Comparison of ENCODE assay signal across 8 mouse cellular contexts in the genomic region with DNA sequence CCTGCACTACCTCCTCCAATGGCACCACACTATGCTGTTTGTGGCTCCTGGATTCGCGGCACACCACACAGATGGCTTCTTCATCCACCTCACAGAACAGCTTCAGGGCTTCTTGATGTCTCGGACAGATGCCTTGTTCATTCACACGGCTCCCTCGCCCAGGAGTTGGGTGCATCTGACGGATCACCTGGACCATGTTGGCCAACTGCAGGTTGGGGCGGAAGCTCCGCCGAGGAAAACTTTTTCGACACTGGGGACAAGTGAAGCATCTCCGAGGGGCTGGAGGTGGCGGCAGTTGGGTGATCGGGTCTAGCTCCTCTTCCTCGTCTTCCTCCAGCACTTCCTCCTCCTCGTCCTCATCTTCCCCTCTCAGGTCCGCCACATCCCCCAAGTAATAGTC. TPM values are rescaled to one million over a fixed set of nuclear protein-coding genes. Genes with fewer than 3 reads are reported as not detected.
DNase-seq lines count a peak whose midpoint lies in the region; ATAC-seq lines count a peak whose summit lies in the region.

No protein-coding gene starts in this region.

- ATAC-seq in kidney, embryonic 15.5 days (replicated peaks; ENCODE audit: low FRiP score): no peak
- ATAC-seq in midbrain, embryonic 13.5 days: no peak

- WGBS in kidney, embryonic 15.5 days: 68% methylated on average over 16 of the region's 16 CpGs
- 81% methylated on average over 16 of the region's 16 CpGs for WGBS in hindbrain, embryonic 10.5 days
- 76% methylated on average over 16 of the region's 16 CpGs for WGBS in midbrain, embryonic 13.5 days

- H3K9ac ChIP-seq in kidney, embryonic 15.5 days: peak overlapping the region; percentile 76
- H3K9ac ChIP-seq in midbrain, embryonic 13.5 days (replicated peaks): peak overlapping the region; percentile 83

- H3K9me3 ChIP-seq in kidney, embryonic 15.5 days (replicated peaks): no peaks in the 10 kb centered on the region
- no peaks in the 10 kb centered on the region for H3K9me3 ChIP-seq in hindbrain, embryonic 10.5 days
- no peaks in the 10 kb centered on the region for H3K9me3 ChIP-seq in midbrain, embryonic 13.5 days

- no peak for DNase-seq in kidney, adult 11 months
- no peak for DNase-seq in hindbrain, embryonic 10.5 days (ENCODE audit: low spot score)
- no peak for DNase-seq in right cerebral cortex, postnatal 14 days
- no peak for DNase-seq in left cerebral cortex, adult 18-20 months (ENCODE audit: low spot score in 2 of 2)
- DNase-seq in left cerebral cortex, postnatal 36 days (ENCODE audit: low spot score in 2 of 2): no peak

- peak overlapping the region; percentile 83 for H3K4me2 ChIP-seq in kidney, embryonic 15.5 days
- peak overlapping the region; percentile 86 for H3K4me2 ChIP-seq in midbrain, embryonic 13.5 days (replicated peaks)

- peak overlapping the region; percentile 76 for H3K4me3 ChIP-seq in kidney, embryonic 15.5 days (replicated peaks)
- H3K4me3 ChIP-seq in brown adipose tissue, adult 24 weeks (ENCODE audit: insufficient read depth, low read depth, low read length): peak overlapping the region; percentile 73
- peak overlapping the region; percentile 88 for H3K4me3 ChIP-seq in hindbrain, embryonic 10.5 days
- H3K4me3 ChIP-seq in midbrain, embryonic 13.5 days (replicated peaks): peak overlapping the region; percentile 74

- no peak overlapping the region for H3K27ac ChIP-seq in kidney, embryonic 15.5 days
- peak overlapping the region; percentile 64; the same call in 1 of the 2 replicates for H3K27ac ChIP-seq in brown adipose tissue, adult 24 weeks (replicated peaks; ENCODE audit: low read depth, low read length)
- peak overlapping the region; percentile 95 for H3K27ac ChIP-seq in hindbrain, embryonic 10.5 days
- no peak overlapping the region for H3K27ac ChIP-seq in midbrain, embryonic 13.5 days

- peaks cover 40% of the 10 kb centered on the region for H3K36me3 ChIP-seq in kidney, embryonic 15.5 days
- peaks cover 47% of the 10 kb centered on the region for H3K36me3 ChIP-seq in hindbrain, embryonic 10.5 days
- peaks cover 30% of the 10 kb centered on the region for H3K36me3 ChIP-seq in midbrain, embryonic 13.5 days

- H3K4me1 ChIP-seq in kidney, embryonic 15.5 days: peaks cover 28% of the 10 kb centered on the region
- peaks cover 7% of the 10 kb centered on the region for H3K4me1 ChIP-seq in brown adipose tissue, adult 24 weeks (ENCODE audit: control insufficient read depth, insufficient read depth, insufficient read length, low read length)
- H3K4me1 ChIP-seq in hindbrain, embryonic 10.5 days (replicated peaks): peaks cover 18% of the 10 kb centered on the region
- H3K4me1 ChIP-seq in midbrain, embryonic 13.5 days (replicated peaks): peaks cover 30% of the 10 kb centered on the region

- intact Hi-C loops in left cerebral cortex, postnatal 36 days (cut with DNase I): loop anchor here (2.0 to 5.0 kb wide), 2 partner anchors 15 to 386 kb away; a partner anchor contains a TSS

- no peaks in the 10 kb centered on the region for H3K27me3 ChIP-seq in kidney, embryonic 15.5 days
- no peaks in the 10 kb centered on the region for H3K27me3 ChIP-seq in hindbrain, embryonic 10.5 days (ENCODE audit: insufficient read depth, poor library complexity, severe bottlenecking)
- H3K27me3 ChIP-seq in midbrain, embryonic 13.5 days: no peaks in the 10 kb centered on the region

RNA-seq across cellular contexts. Expression of a gene that starts 1.3 kb away (rescaled TPM):
- polyA plus RNA-seq in kidney, embryonic 15.5 days (2015; fragmentation: Nextera tagmentation; extraction: Ambion mirVana): 6.6 and 7.0 TPM in 2 replicates
- 14.0 and 15.5 TPM in 2 replicates for polyA plus RNA-seq in brown adipose tissue, adult 24 weeks (2012; ENCODE audit: insufficient read depth, insufficient read length, missing spikeins)
- 4.5 and 5.1 TPM in 2 replicates for polyA plus RNA-seq in hindbrain, embryonic 10.5 days (2016; fragmentation: Nextera tagmentation; extraction: Ambion mirVana)
- polyA plus RNA-seq in midbrain, embryonic 13.5 days (2015; fragmentation: Nextera tagmentation; extraction: Ambion mirVana): 6.9 and 7.0 TPM in 2 replicates
- total RNA-seq in left cerebral cortex, adult 18-20 months (2021): 10 to 100 TPM; 57.1 to 60.2 TPM
- 10 to 100 TPM; 61.2 to 62.1 TPM for total RNA-seq in left cerebral cortex, postnatal 36 days (2021)

RNA-seq across cellular contexts. Expression of a gene that starts 10.1 kb away (rescaled TPM):
- 3.7 and 4.0 TPM in 2 replicates for polyA plus RNA-seq in kidney, embryonic 15.5 days (2015; fragmentation: Nextera tagmentation; extraction: Ambion mirVana)
- polyA plus RNA-seq in brown adipose tissue, adult 24 weeks (2012; ENCODE audit: insufficient read depth, insufficient read length, missing spikeins): 1.4 and 1.5 TPM in 2 replicates
- polyA plus RNA-seq in hindbrain, embryonic 10.5 days (2016; fragmentation: Nextera tagmentation; extraction: Ambion mirVana): 0.26 and 0.30 TPM in 2 replicates
- polyA plus RNA-seq in midbrain, embryonic 13.5 days (2015; fragmentation: Nextera tagmentation; extraction: Ambion mirVana): 0.89 and 1.0 TPM in 2 replicates
- 1 to 10 TPM; 2.3 to 3.7 TPM for total RNA-seq in left cerebral cortex, adult 18-20 months (2021)
- 1 to 10 TPM; 2.5 to 3.0 TPM for total RNA-seq in left cerebral cortex, postnatal 36 days (2021)

RNA-seq across cellular contexts. Expression of a gene that starts 10.6 kb away (rescaled TPM):
- 1.6 and 2.9 TPM in 2 replicates for polyA plus RNA-seq in kidney, embryonic 15.5 days (2015; fragmentation: Nextera tagmentation; extraction: Ambion mirVana)
- 14.6 and 26.0 TPM in 2 replicates for polyA plus RNA-seq in brown adipose tissue, adult 24 weeks (2012; ENCODE audit: insufficient read depth, insufficient read length, missing spikeins)
- 3.5 and 4.7 TPM in 2 replicates for polyA plus RNA-seq in hindbrain, embryonic 10.5 days (2016; fragmentation: Nextera tagmentation; extraction: Ambion mirVana)
- polyA plus RNA-seq in midbrain, embryonic 13.5 days (2015; fragmentation: Nextera tagmentation; extraction: Ambion mirVana): 3.4 and 3.6 TPM in 2 replicates
- total RNA-seq in left cerebral cortex, adult 18-20 months (2021): 1 to 10 TPM; 1.7 to 3.0 TPM
- 1 to 10 TPM; 1.3 to 3.0 TPM for total RNA-seq in left cerebral cortex, postnatal 36 days (2021)

RNA-seq across cellular contexts. Expression of a gene that starts 15.7 kb away (rescaled TPM):
- 775 and 792 TPM in 2 replicates for polyA plus RNA-seq in kidney, embryonic 15.5 days (2015; fragmentation: Nextera tagmentation; extraction: Ambion mirVana)
- polyA plus RNA-seq in brown adipose tissue, adult 24 weeks (2012; ENCODE audit: insufficient read depth, insufficient read length, missing spikeins): 405 and 526 TPM in 2 replicates
- 672 and 778 TPM in 2 replicates for polyA plus RNA-seq in hindbrain, embryonic 10.5 days (2016; fragmentation: Nextera tagmentation; extraction: Ambion mirVana)
- 472 and 473 TPM in 2 replicates for polyA plus RNA-seq in midbrain, embryonic 13.5 days (2015; fragmentation: Nextera tagmentation; extraction: Ambion mirVana)
- total RNA-seq in left cerebral cortex, adult 18-20 months (2021): 100 to 1,000 TPM; 233 to 240 TPM
- 100 to 1,000 TPM; 215 to 226 TPM for total RNA-seq in left cerebral cortex, postnatal 36 days (2021)

RNA-seq across cellular contexts. Expression of a gene that starts 55.6 kb away (rescaled TPM):
- 15.2 and 15.5 TPM in 2 replicates for polyA plus RNA-seq in kidney, embryonic 15.5 days (2015; fragmentation: Nextera tagmentation; extraction: Ambion mirVana)
- 9.2 and 11.6 TPM in 2 replicates for polyA plus RNA-seq in brown adipose tissue, adult 24 weeks (2012; ENCODE audit: insufficient read depth, insufficient read length, missing spikeins)
- polyA plus RNA-seq in hindbrain, embryonic 10.5 days (2016; fragmentation: Nextera tagmentation; extraction: Ambion mirVana): 1.8 and 2.4 TPM in 2 replicates
- 1.8 and 1.9 TPM in 2 replicates for polyA plus RNA-seq in midbrain, embryonic 13.5 days (2015; fragmentation: Nextera tagmentation; extraction: Ambion mirVana)
- total RNA-seq in left cerebral cortex, adult 18-20 months (2021): 1 to 10 TPM; 7.0 to 7.7 TPM
- total RNA-seq in left cerebral cortex, postnatal 36 days (2021): 1 to 10 TPM; 5.2 to 6.2 TPM

Comparison
In these comparisons a context has a peak if more than half of its experiments do, and no peak if none do; other contexts are left out.
1. H3K27ac ChIP-seq: peak in brown adipose tissue, adult 24 weeks (single experiment) and hindbrain, embryonic 10.5 days (single experiment); none in kidney, embryonic 15.5 days (single experiment) and midbrain, embryonic 13.5 days (single experiment).
2. Peak in every context shown above with its lines, with median percentiles within 50 percentile points of each other: H3K4me3 ChIP-seq.